Mouse (Mus musculus) myocyte (in vitro differentiated cells): ENCODE data around the gene Pck1. TPM values are rescaled to one million over a fixed set of nuclear protein-coding genes. Genes with fewer than 3 reads are reported as not detected.

ENCODE experiments used
- H3K27me3 ChIP-seq: one replicate; pipeline ENCODE4 v1.6.1; 2011; ENCODE audit not compliant: control insufficient read depth, insufficient read depth, insufficient read length
- H3K36me3 ChIP-seq: one replicate; pipeline ENCODE4 v1.6.1; 2011; ENCODE audit not compliant: control insufficient read depth, insufficient read depth
- H3K4me2 ChIP-seq: one replicate; pipeline ENCODE4 v1.6.1; 2011; ENCODE audit warnings: low read depth, control low read depth
- H3K4me3 ChIP-seq: one replicate; pipeline ENCODE4 v1.5.1; 2011; ENCODE audit warnings: mild to moderate bottlenecking, control low read depth, moderate library complexity
- H3K79me2 ChIP-seq: one replicate; pipeline ENCODE4 v1.6.1; 2011; ENCODE audit not compliant: control insufficient read depth, insufficient read depth
- H3ac ChIP-seq: one replicate; pipeline ENCODE4 v1.6.1; 2011; ENCODE audit not compliant: control insufficient read depth, insufficient read length
- CEBPB ChIP-seq: IDR thresholded peaks from 2 replicates; pipeline ENCODE4 v1.6.1; 2011; ENCODE audit warnings: mild to moderate bottlenecking, moderate library complexity; ENCODE audit not compliant: poor library complexity, insufficient read depth, severe bottlenecking
- E2F4 ChIP-seq: IDR thresholded peaks from one replicate; pipeline ENCODE4 v1.6.1; 2011; ENCODE audit warnings: mild to moderate bottlenecking, control low read depth, moderate library complexity; ENCODE audit not compliant: insufficient read depth
- MAX ChIP-seq: IDR thresholded peaks from one replicate; pipeline ENCODE4 v1.6.1; 2011; ENCODE audit warnings: low read depth, mild to moderate bottlenecking, control low read depth
- MYOD1 ChIP-seq, 3 experiments: IDR thresholded peaks; one replicate each; pipeline ENCODE4 v1.6.1; 2011; ENCODE audit warnings: control low read depth in 2 of 3, low read depth in 2 of 3, mild to moderate bottlenecking in 2 of 3, moderate library complexity in 1 of 3; ENCODE audit not compliant: insufficient read length in 2 of 3, control insufficient read depth in 1 of 3
- MYOG ChIP-seq, 3 experiments: IDR thresholded peaks; one replicate each; pipeline ENCODE4 v1.6.1; 2011; ENCODE audit warnings: control low read depth in 2 of 3, low read depth in 2 of 3, mild to moderate bottlenecking in 2 of 3; ENCODE audit not compliant: insufficient read length in 2 of 3, control insufficient read depth in 1 of 3, insufficient read depth in 1 of 3
- POLR2A ChIP-seq: IDR thresholded peaks from one replicate; pipeline ENCODE4 v1.6.1; 2011; ENCODE audit warnings: low read depth, mild to moderate bottlenecking, control low read depth, moderate library complexity; ENCODE audit not compliant: insufficient read length
- POLR2AphosphoS2 ChIP-seq: IDR thresholded peaks from one replicate; pipeline ENCODE4 v1.6.1; 2011; ENCODE audit warnings: low read depth, control low read depth; ENCODE audit not compliant: insufficient read length
- REST ChIP-seq: IDR thresholded peaks from one replicate; pipeline ENCODE4 v1.6.1; 2011; ENCODE audit warnings: mild to moderate bottlenecking, control low read depth, moderate library complexity; ENCODE audit not compliant: insufficient read depth, insufficient read length
- SRF ChIP-seq: IDR thresholded peaks from one replicate; pipeline ENCODE4 v1.6.1; 2011; ENCODE audit warnings: low read depth; ENCODE audit not compliant: control insufficient read depth, insufficient read length
- TCF12 ChIP-seq: IDR thresholded peaks from one replicate; pipeline ENCODE4 v1.6.1; 2011; ENCODE audit warnings: mild to moderate bottlenecking, control low read depth; ENCODE audit not compliant: poor library complexity, insufficient read depth, severe bottlenecking
- TCF3 ChIP-seq: IDR thresholded peaks from one replicate; pipeline ENCODE4 v1.6.1; 2011; ENCODE audit warnings: low read depth, control low read depth; ENCODE audit not compliant: insufficient read length
- USF1 ChIP-seq: IDR thresholded peaks from one replicate; pipeline ENCODE4 v1.6.1; 2011; ENCODE audit warnings: low read depth, mild to moderate bottlenecking, control low read depth, moderate library complexity
- polyA plus RNA-seq: library from polyadenylated mRNA; unstranded; fragments of >200 nt; fragmentation: generic; extraction: Trizol; gene quantifications from one replicate; pipeline ENCODE4 v1.2.1, GENCODE M21; 2012; ENCODE audit warnings: missing spikeins

Pck1 gene
- polyA plus RNA-seq, 1 experiment: not detected

- Histone ChIP-seq H3K27me3 (no peaks in the 10 kb centered on the region), H3K79me2 (no peaks in the 10 kb centered on the region), H3K4me3 (no peak overlapping the region), H3ac (no peak overlapping the region), H3K36me3 (no peaks in the 10 kb centered on the region), H3K4me2 (no peak overlapping the region)
- no peak for TF ChIP-seq REST
Observed at GRCm38 (mm10) chr2:173134695-173135094, 18.2 kb upstream of the Pck1 start.

- Histone ChIP-seq H3K4me2 (no peak overlapping the region), H3K79me2 (no peaks in the 10 kb centered on the region), H3K36me3 (no peaks in the 10 kb centered on the region), H3K4me3 (no peak overlapping the region), H3ac (no peak overlapping the region), H3K27me3 (peaks cover 14% of the 10 kb centered on the region)
- no peak for TF ChIP-seq POLR2A
- TF ChIP-seq MYOD1 (IDR thresholded peaks at IDR 0.05; ENCODE audit: control insufficient read depth in 1 of 3, insufficient read length in 2 of 3, low read depth in 2 of 3): peak in 1 of 3 experiments; percentile 33
- TF ChIP-seq TCF3: no peak
Observed at GRCm38 (mm10) chr2:173138323-173139239, 14.3 kb upstream of the Pck1 start.

GRCm38 (mm10) chr2:173143611-173144010, 9.2 kb upstream of the Pck1 start:
- Histone ChIP-seq H3K79me2 (no peaks in the 10 kb centered on the region), H3ac (no peak overlapping the region), H3K36me3 (no peaks in the 10 kb centered on the region), H3K4me3 (no peak overlapping the region), H3K4me2 (no peak overlapping the region), H3K27me3 (peaks cover 50% of the 10 kb centered on the region)
- no peak for TF ChIP-seq MAX
- TF ChIP-seq SRF: no peak
- no peak for TF ChIP-seq MYOD1 (IDR thresholded peaks at IDR 0.05; ENCODE audit: control insufficient read depth in 1 of 3, insufficient read length in 2 of 3, low read depth in 2 of 3)
- no peak for TF ChIP-seq E2F4

GRCm38 (mm10) chr2:173145808-173146207, 7.0 kb upstream of the Pck1 start:
- TF ChIP-seq POLR2AphosphoS2 (no peak), USF1 (no peak), TCF12 (no peak), MYOG (IDR thresholded peaks at IDR 0.05; ENCODE audit: control insufficient read depth in 1 of 3, insufficient read depth in 1 of 3, insufficient read length in 2 of 3, low read depth in 2 of 3) (peak in 1 of 3 experiments; percentile 34), MYOD1 (IDR thresholded peaks at IDR 0.05; ENCODE audit: control insufficient read depth in 1 of 3, insufficient read length in 2 of 3, low read depth in 2 of 3) (peak in 2 of 3 experiments; percentile 47 to 54), E2F4 (no peak), SRF (no peak), REST (no peak), MAX (no peak), POLR2A (no peak)
- Histone ChIP-seq H3K4me3 (no peak overlapping the region), H3K79me2 (no peaks in the 10 kb centered on the region), H3K36me3 (no peaks in the 10 kb centered on the region), H3K27me3 (peaks cover 57% of the 10 kb centered on the region), H3K4me2 (no peak overlapping the region), H3ac (no peak overlapping the region)

- TF ChIP-seq E2F4 (no peak), CEBPB (no peak), MYOD1 (IDR thresholded peaks at IDR 0.05; ENCODE audit: control insufficient read depth in 1 of 3, insufficient read length in 2 of 3, low read depth in 2 of 3) (no peak), USF1 (no peak), TCF12 (no peak), TCF3 (no peak), POLR2A (no peak)
- Histone ChIP-seq H3K27me3 (peaks cover 62% of the 10 kb centered on the region), H3K4me2 (no peak overlapping the region), H3K36me3 (no peaks in the 10 kb centered on the region), H3K4me3 (no peak overlapping the region), H3ac (no peak overlapping the region), H3K79me2 (no peaks in the 10 kb centered on the region)
Observed at GRCm38 (mm10) chr2:173146728-173147127, 6.1 kb upstream of the Pck1 start.
